Mouse (Mus musculus) natural killer cell, adult 2 months (primary cell): ENCODE data around the gene Apod.
"Not testable (repeated sequence)": the region's sequence is repeated elsewhere in the genome, so short reads cannot be mapped to it uniquely, and the experiment has no call there.

ENCODE experiments used
- DNase-seq, 2 experiments: peaks; one replicate each; pipeline ENCODE4 v3.0.0; 2022; ENCODE audit warnings: low spot score in 2 of 2

Apod gene

GRCm38 (mm10) chr16:31314497-31315233, at the start of gene Apod:
TSS of gene Apod (minus strand) at chr16:31314808.
- no peak for DNase-seq

GRCm38 (mm10) chr16:31363685-31364436, 49.3 kb upstream of the Apod start:
- DNase-seq: no peak

- DNase-seq: no peak
Measured at GRCm38 (mm10) chr16:31359542-31359941, 44.9 kb upstream of the Apod start.

- DNase-seq: no peak
Measured at GRCm38 (mm10) chr16:31358991-31359390, 44.4 kb upstream of the Apod start.

GRCm38 (mm10) chr16:31358576-31358975, 44.0 kb upstream of the Apod start:
- no peak for DNase-seq

GRCm38 (mm10) chr16:31355882-31356281, 41.3 kb upstream of the Apod start:
- no peak for DNase-seq

GRCm38 (mm10) chr16:31354341-31355329, 40.0 kb upstream of the Apod start:
- peak; percentile 48 to 71 for DNase-seq

- no peak for DNase-seq
Measured at GRCm38 (mm10) chr16:31352996-31353395, 38.4 kb upstream of the Apod start.

- DNase-seq: no peak
Measured at GRCm38 (mm10) chr16:31347581-31347980, 33.0 kb upstream of the Apod start.

GRCm38 (mm10) chr16:31342966-31343365, 28.4 kb upstream of the Apod start:
- DNase-seq: no peak

GRCm38 (mm10) chr16:31342556-31342955, 27.9 kb upstream of the Apod start:
- DNase-seq: no peak

- no peak for DNase-seq
Measured at GRCm38 (mm10) chr16:31339332-31339731, 24.7 kb upstream of the Apod start.

- DNase-seq: no peak
Measured at GRCm38 (mm10) chr16:31337956-31338355, 23.3 kb upstream of the Apod start.

GRCm38 (mm10) chr16:31334796-31335195, 20.2 kb upstream of the Apod start:
- no peak for DNase-seq

- no peak for DNase-seq
Measured at GRCm38 (mm10) chr16:31332586-31332985, 18.0 kb upstream of the Apod start.

GRCm38 (mm10) chr16:31330970-31331369, 16.4 kb upstream of the Apod start:
- DNase-seq: not testable (repeated sequence)

- DNase-seq: no peak
Measured at GRCm38 (mm10) chr16:31329668-31330067, 15.1 kb upstream of the Apod start.

- no peak for DNase-seq
Measured at GRCm38 (mm10) chr16:31327891-31328290, 13.3 kb upstream of the Apod start.

- DNase-seq: no peak
Measured at GRCm38 (mm10) chr16:31327430-31327829, 12.8 kb upstream of the Apod start.

- no peak for DNase-seq
Measured at GRCm38 (mm10) chr16:31326679-31327078, 12.1 kb upstream of the Apod start.

GRCm38 (mm10) chr16:31325966-31326365, 11.4 kb upstream of the Apod start:
- DNase-seq: no peak

- no peak for DNase-seq
Measured at GRCm38 (mm10) chr16:31325120-31325519, 10.5 kb upstream of the Apod start.
